Mouse (Mus musculus) erythroblast, embryonic 14.5 days (primary cell): ENCODE measurements around the gene Cpa5. TPM values are rescaled to one million over a fixed set of nuclear protein-coding genes. Genes with fewer than 3 reads are reported as not detected.

Source experiments
- H3K27me3 ChIP-seq: 2 replicates; pipeline ENCODE4 v1.6.1; 2012; ENCODE audit warnings: inconsistent platforms; ENCODE audit not compliant: control insufficient read depth
- H3K36me3 ChIP-seq: 2 replicates; pipeline ENCODE4 v1.6.1; 2012; ENCODE audit warnings: mild to moderate bottlenecking, inconsistent platforms; ENCODE audit not compliant: control insufficient read depth
- H3K4me1 ChIP-seq: 2 replicates; pipeline ENCODE4 v1.6.1; 2012; ENCODE audit warnings: inconsistent platforms; ENCODE audit not compliant: control insufficient read depth
- H3K4me3 ChIP-seq: replicated peaks from 2 replicates; pipeline ENCODE3; 2012; ENCODE audit warnings: moderate library complexity, mild to moderate bottlenecking, inconsistent platforms
- H3K9me3 ChIP-seq: 2 replicates; pipeline ENCODE4 v1.6.1; 2012; ENCODE audit warnings: low read length, inconsistent platforms, mixed read lengths; ENCODE audit not compliant: control insufficient read depth
- GATA1 ChIP-seq: IDR thresholded peaks from 2 replicates; pipeline ENCODE4 v1.6.1; 2012; ENCODE audit warnings: low read length, inconsistent platforms, mixed read lengths
- TAL1 ChIP-seq: IDR thresholded peaks from 3 replicates; pipeline ENCODE4 v1.6.1; 2012; ENCODE audit warnings: low read length, inconsistent platforms, mixed read lengths
- polyA plus RNA-seq: library from polyadenylated mRNA; stranded (reverse); fragments of >175 nt; gene quantifications from 2 replicates; pipeline ENCODE4 v1.2.3, GENCODE M21; 2012

Gene Cpa5
- polyA plus RNA-seq, 1 experiment, result not detected

DNA sequence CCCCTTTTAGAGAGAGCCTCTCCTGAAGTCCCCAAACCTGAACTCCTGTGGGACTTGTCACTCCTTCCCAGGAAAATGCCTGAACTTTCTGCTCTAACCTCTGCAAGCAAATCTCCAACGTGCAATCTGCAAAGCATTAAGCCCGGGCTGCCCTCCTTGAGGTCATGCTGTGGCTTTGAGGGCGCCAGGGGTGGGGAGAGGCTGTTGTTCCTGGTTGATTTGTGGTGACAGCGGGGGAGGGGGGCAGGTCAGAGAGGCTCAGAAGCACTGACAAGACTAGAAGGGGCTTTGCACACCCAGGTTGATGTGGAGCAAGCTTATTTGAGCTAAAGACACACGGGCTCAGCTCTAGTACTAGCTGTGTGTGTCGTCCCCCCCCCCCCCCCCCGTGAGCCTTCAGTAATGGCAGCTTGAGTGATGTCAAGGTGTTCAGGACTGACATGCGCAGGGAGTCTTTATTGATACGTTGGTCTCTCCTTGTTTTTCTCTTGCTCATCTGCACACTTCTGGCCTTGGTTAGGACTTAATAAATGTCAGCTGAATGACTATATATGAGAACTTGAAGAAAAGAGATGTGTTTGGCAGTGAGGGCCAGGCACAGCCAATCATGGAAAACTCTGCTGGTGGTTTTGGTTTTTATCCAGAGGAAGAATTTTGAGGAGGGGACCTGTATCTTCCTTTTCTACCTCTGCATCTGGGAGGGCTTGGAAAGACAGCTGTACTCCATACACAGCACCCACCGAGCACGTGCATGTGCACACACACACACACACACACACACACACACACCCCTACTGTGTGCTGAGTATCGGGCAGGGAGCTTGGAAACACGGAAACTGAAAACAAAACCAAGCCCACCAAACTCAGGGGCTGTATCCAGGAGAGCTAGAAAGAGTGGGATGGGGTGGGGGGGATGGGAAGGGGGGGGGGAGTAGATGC, 6.5 kb downstream of the Cpa5 start:
- no peak for TF ChIP-seq GATA1
- no peak for TF ChIP-seq TAL1
- Histone ChIP-seq H3K27me3 (peaks cover 51% of the 10 kb centered on the region), H3K4me3 (no peak overlapping the region), H3K4me1 (no peaks in the 10 kb centered on the region), H3K9me3 (no peaks in the 10 kb centered on the region), H3K36me3 (no peaks in the 10 kb centered on the region)

- no peaks in the 10 kb centered on the region for H3K36me3 ChIP-seq
- no peak overlapping the region for H3K4me3 ChIP-seq
- H3K4me1 ChIP-seq, result no peaks in the 10 kb centered on the region
- H3K27me3 ChIP-seq, result peaks cover 55% of the 10 kb centered on the region
- no peaks in the 10 kb centered on the region for H3K9me3 ChIP-seq
- no peak for TF ChIP-seq GATA1
- no peak for TF ChIP-seq TAL1
Observed at GRCm38 (mm10) chr6:30617959-30618590, 7.3 kb downstream of the Cpa5 start.

- Histone ChIP-seq H3K4me1 (no peaks in the 10 kb centered on the region), H3K9me3 (no peaks in the 10 kb centered on the region), H3K27me3 (peaks cover 56% of the 10 kb centered on the region), H3K4me3 (no peak overlapping the region), H3K36me3 (no peaks in the 10 kb centered on the region)
- TF ChIP-seq GATA1 (no peak), TAL1 (no peak)
Observed at GRCm38 (mm10) chr6:30618735-30619134, 7.9 kb downstream of the Cpa5 start.

DNA sequence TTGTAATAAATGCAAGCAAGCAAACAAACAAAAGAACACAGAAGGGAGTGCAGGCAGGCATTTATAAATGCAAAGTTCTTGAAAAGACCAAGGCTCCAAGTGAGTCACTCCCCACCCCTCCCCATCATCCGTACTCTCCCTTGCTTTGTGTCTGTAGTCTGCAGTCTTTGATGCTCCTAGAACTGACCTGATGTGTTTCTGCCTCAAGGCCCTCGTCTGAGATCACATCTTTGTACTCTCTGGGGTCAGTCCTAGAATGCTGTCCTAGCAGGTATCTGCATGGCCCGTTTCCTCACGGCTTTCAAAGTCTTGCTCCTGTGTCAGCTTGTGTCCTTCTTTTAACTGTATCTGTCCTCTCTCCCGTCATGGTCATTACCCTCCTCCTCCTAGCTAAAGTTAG, 8.8 kb downstream of the Cpa5 start:
- Histone ChIP-seq H3K27me3 (peaks cover 54% of the 10 kb centered on the region), H3K4me1 (no peaks in the 10 kb centered on the region)
- TF ChIP-seq TAL1 (no peak), GATA1 (no peak)

DNA sequence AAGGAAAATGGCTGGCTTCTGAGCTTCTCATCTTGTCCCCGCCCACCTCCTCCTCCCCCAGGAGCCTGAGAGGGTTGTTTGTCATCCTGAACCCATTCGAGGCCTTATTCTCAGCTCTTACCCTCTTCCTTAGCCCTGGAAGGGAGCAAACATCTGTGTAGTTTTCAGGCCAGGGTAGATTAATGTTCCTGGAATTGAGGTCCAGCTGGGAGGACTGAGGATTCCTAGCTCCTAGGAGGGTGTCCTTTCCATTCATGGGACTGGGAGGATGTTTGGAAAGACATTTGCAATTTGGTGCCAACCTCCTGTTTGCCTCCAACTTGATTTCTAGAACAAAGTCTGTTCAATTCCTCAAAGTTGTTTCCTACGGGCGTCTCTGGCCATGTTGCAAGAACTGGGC, 9.8 kb downstream of the Cpa5 start:
- Histone ChIP-seq H3K9me3 (no peaks in the 10 kb centered on the region), H3K36me3 (no peaks in the 10 kb centered on the region), H3K4me3 (no peak overlapping the region), H3K4me1 (no peaks in the 10 kb centered on the region), H3K27me3 (peaks cover 48% of the 10 kb centered on the region)
- TF ChIP-seq TAL1 (no peak), GATA1 (no peak)

More for the DNA sequence above, 8.8 kb downstream of the Cpa5 start:
- Histone ChIP-seq H3K9me3 (no peaks in the 10 kb centered on the region), H3K36me3 (no peaks in the 10 kb centered on the region), H3K4me3 (no peak overlapping the region)

- Histone ChIP-seq H3K4me1 (no peaks in the 10 kb centered on the region), H3K4me3 (no peak overlapping the region), H3K9me3 (no peaks in the 10 kb centered on the region), H3K36me3 (no peaks in the 10 kb centered on the region), H3K27me3 (peaks cover 44% of the 10 kb centered on the region)
- no peak for TF ChIP-seq TAL1
- no peak for TF ChIP-seq GATA1
Observed at GRCm38 (mm10) chr6:30620994-30621393, 10.2 kb downstream of the Cpa5 start.

DNA sequence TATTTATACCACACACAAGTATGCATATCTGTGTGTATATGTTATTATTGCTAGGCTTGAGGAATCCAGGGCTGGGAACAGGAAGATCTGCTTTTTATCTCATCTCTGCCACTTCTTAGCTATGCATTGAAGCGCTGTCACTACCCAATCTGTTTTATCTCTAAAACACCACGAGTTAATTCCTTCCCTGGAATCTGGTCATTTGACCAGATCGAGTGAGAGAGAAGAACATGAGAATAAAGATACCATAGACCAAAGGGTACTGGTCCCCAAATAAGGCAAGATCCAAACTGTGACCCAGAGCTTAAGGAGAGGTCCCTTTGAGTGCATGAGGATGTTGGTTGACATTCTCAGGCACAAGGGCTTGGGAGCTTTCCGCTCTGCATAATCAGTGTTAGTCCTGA, 11.2 kb downstream of the Cpa5 start:
- no peak for TF ChIP-seq TAL1
- TF ChIP-seq GATA1, result no peak

DNA sequence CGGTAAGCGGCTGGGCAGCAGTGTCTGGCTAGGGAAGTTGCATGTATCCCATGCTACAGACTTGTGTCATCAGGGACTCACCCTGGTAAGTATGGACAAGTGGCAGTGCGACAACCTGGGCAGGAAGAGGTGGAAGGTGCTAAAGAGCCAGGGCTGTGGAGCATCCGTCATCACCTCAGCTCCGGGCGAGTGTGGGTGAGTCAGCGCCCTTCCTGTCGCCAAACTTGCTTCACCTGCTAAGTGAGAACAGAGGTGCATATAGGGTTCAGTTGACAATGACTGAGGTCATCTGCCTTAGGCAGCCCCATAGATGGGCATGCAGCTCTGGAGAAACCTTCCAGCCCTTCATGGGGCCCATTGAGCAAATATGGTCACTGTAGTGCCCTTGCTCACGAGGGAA, 14.0 kb downstream of the Cpa5 start:
- peaks cover 9% of the 10 kb centered on the region for H3K27me3 ChIP-seq
- H3K4me1 ChIP-seq, result no peaks in the 10 kb centered on the region
- TF ChIP-seq GATA1, result no peak
- TF ChIP-seq TAL1, result no peak
- H3K9me3 ChIP-seq, result no peaks in the 10 kb centered on the region
- H3K4me3 ChIP-seq, result no peak overlapping the region
- H3K36me3 ChIP-seq, result no peaks in the 10 kb centered on the region

More for the DNA sequence above, 11.2 kb downstream of the Cpa5 start:
- Histone ChIP-seq H3K4me3 (no peak overlapping the region), H3K9me3 (no peaks in the 10 kb centered on the region), H3K36me3 (no peaks in the 10 kb centered on the region), H3K27me3 (peaks cover 35% of the 10 kb centered on the region), H3K4me1 (no peaks in the 10 kb centered on the region)

DNA sequence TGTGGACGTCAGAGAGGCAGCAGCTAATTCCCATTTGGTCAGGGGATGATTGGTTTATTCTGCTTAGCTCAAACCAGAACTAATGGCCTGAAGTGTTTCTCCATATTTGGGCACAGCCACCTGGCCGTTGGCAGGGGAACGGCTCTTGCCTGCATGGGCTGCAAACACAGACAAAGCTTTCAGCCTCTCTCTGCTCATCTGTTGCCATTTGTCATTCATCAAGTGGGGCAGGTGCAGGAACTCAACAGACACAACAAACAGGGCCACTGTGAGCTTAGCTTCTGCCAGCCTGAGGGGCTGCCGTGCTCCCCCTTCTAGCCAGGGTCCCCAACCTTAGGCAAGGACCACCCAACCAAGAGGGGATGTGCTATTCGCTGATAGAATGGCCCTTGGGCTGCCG, 17.3 kb downstream of the Cpa5 start:
- no peaks in the 10 kb centered on the region for H3K36me3 ChIP-seq
- H3K4me1 ChIP-seq, result no peaks in the 10 kb centered on the region
- no peak overlapping the region for H3K4me3 ChIP-seq
- H3K9me3 ChIP-seq, result no peaks in the 10 kb centered on the region
- H3K27me3 ChIP-seq, result 0 out of 2 replicates have a peak, but pooled peaks cover under 1% of the 10 kb centered on the region
- TF ChIP-seq TAL1, result no peak
- no peak for TF ChIP-seq GATA1
